Mouse (Mus musculus) midbrain, postnatal 0 days (tissue): ENCODE data around the gene Naaladl2. TPM values are rescaled to one million over a fixed set of nuclear protein-coding genes. Genes with fewer than 3 reads are reported as not detected.

ENCODE experiments used
- ATAC-seq: fragments of 200-750 bp; cut with Nextera tagmentation; 2 replicates; pipeline ENCODE4 v1.8.0; 2017; ENCODE audit warnings: moderate number of reproducible peaks, mild to moderate bottlenecking, moderate TSS enrichment, moderate library complexity; ENCODE audit not compliant: low FRiP score
- DNase-seq: peaks from one replicate; pipeline ENCODE4 v3.0.0-alpha.2; 2015; ENCODE audit warnings: low spot score
- H3K27ac ChIP-seq: fragments of 300-500 bp; sonication (generic); 2 replicates; pipeline ENCODE4 v1.5.1; 2014; ENCODE audit warnings: low read depth, mild to moderate bottlenecking, low read length, mixed read lengths
- H3K27me3 ChIP-seq: fragments of 300-500 bp; sonication (generic); 2 replicates; pipeline ENCODE4 v1.6.1; 2014; ENCODE audit warnings: low read length, control low read depth, mixed read lengths; ENCODE audit not compliant: insufficient read depth
- H3K36me3 ChIP-seq: fragments of 300-500 bp; sonication (generic); 2 replicates; pipeline ENCODE4 v1.6.1; 2014; ENCODE audit warnings: low read length, control low read depth, mixed read lengths; ENCODE audit not compliant: insufficient read depth
- H3K4me1 ChIP-seq: fragments of 300-500 bp; sonication (generic); 2 replicates; pipeline ENCODE4 v1.6.1; 2014; ENCODE audit warnings: mild to moderate bottlenecking, control low read depth, antibody characterized with exemption, low read length, mixed read lengths; ENCODE audit not compliant: insufficient read depth
- H3K4me2 ChIP-seq: fragments of 300-500 bp; sonication (generic); 2 replicates; pipeline ENCODE4 v1.6.1; 2014; ENCODE audit warnings: low read depth, mild to moderate bottlenecking, low read length, mixed read lengths; ENCODE audit not compliant: poor library complexity, severe bottlenecking
- H3K4me3 ChIP-seq: fragments of 300-500 bp; sonication (generic); 2 replicates; pipeline ENCODE4 v1.5.1; 2014; ENCODE audit warnings: low read depth, mild to moderate bottlenecking, low read length, moderate library complexity
- H3K9ac ChIP-seq: fragments of 300-500 bp; sonication (generic); replicated peaks from 2 replicates; pipeline ENCODE4 v1.6.1; 2014; ENCODE audit warnings: mild to moderate bottlenecking, low read length, moderate library complexity, mixed read lengths; ENCODE audit not compliant: poor library complexity, severe bottlenecking
- H3K9me3 ChIP-seq: fragments of 300-500 bp; sonication (generic); 2 replicates; pipeline ENCODE4 v1.6.1; 2016; ENCODE audit warnings: low read length, control low read depth
- CTCF ChIP-seq: IDR thresholded peaks from 2 replicates; pipeline ENCODE4 v1.5.1; 2016; ENCODE audit warnings: antibody characterized with exemption, mild to moderate bottlenecking
- WGBS: fragments of 180-500 bp; shearing (Covaris S2); extraction: QIAGEN DNeasy Blood & Tissue Kit; methylation state at CpG from one replicate; pipeline ENCODE4 v1.1.7; 2014; 5-methylcytosine and 5-hydroxymethylcytosine counted together
- polyA plus RNA-seq: library from polyadenylated mRNA; unstranded; fragments of >200 nt; fragmentation: Nextera tagmentation; extraction: Ambion mirVana; gene quantifications from 2 replicates; pipeline ENCODE4 v1.2.1, GENCODE M21; 2015
- total RNA-seq: library from RNA; depleted of rRNA; stranded (reverse); fragments of >200 nt; gene quantifications from 2 replicates; pipeline ENCODE4 v1.2.3, GENCODE M21; 2014

The Naaladl2 gene
- total and polyA plus RNA-seq, 2 experiments from 2014 or later: 1.1 to 2.9 TPM

DNA sequence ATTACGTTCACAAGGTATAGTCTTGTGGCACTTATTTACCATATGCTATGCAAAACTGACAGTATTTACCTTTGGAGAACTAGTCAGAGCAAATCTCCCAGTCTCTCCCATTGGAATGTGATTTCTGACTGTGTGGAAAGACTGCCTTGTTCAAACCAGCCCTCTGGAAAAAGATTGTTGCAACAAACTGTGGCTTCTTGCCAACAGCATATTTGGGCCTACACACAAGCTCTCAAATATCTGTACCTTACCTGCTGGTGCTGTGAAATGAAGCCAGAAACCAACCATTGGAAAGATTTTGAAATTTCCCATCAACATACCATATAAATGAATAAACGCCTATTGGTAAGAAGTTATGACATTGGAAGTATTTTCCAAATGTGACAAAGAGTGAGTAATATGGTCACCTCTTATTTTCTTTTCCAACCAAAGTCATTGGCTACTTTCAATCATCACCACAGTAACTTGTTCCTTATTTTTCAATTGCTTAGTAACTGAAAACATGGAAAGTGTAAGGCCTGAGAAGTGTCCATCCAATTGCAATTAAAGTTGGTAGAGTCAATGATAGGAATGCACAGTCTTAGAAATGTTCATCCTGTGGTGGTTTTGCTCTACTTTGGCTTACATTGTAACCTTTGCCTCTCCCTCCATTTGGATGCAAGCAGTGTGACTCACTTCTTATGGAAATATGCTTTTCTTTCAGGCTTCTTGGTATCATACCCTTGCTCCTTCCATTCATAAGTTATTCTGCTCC is 453.7 kb downstream of the Naaladl2 start:
- H3K27me3 ChIP-seq: no peaks in the 10 kb centered on the region
- no peak overlapping the region for H3K4me2 ChIP-seq
- H3K36me3 ChIP-seq: no peaks in the 10 kb centered on the region
- no peak overlapping the region for H3K9ac ChIP-seq
- no peak for TF ChIP-seq CTCF
- H3K4me3 ChIP-seq: no peak overlapping the region
- 94% methylated on average over 2 of the region's 2 CpGs for WGBS
- no peaks in the 10 kb centered on the region for H3K9me3 ChIP-seq
- no peak for ATAC-seq
- no peak overlapping the region for H3K27ac ChIP-seq
- no peaks in the 10 kb centered on the region for H3K4me1 ChIP-seq
- no peak for DNase-seq

DNA sequence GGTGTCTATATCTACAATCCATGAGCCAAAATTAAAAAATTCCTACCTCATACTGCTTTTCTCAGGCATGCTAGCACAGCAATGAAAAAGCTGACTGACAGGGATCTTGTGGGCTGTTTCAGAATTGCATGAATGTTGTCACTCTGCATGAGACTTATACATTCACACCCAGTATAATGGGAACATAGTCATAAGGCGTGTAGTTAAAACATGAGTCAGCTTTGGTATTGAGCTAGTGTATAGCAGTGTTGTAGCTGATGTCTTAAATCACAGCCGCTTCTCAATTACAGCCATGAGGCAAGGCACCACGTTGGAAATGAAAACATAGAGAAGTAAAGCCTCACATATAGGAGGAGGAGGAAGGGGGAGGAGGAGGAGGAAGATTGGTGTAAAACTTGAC is 473.6 kb downstream of the Naaladl2 start:
- no peak overlapping the region for H3K4me3 ChIP-seq
- H3K9me3 ChIP-seq: no peaks in the 10 kb centered on the region
- DNase-seq (no peak), ATAC-seq (no peak)
- no peaks in the 10 kb centered on the region for H3K27me3 ChIP-seq
- H3K4me2 ChIP-seq: no peak overlapping the region
- no peak for TF ChIP-seq CTCF
- no peaks in the 10 kb centered on the region for H3K4me1 ChIP-seq
- no peaks in the 10 kb centered on the region for H3K36me3 ChIP-seq
- H3K27ac ChIP-seq: no peak overlapping the region
- no peak overlapping the region for H3K9ac ChIP-seq
- WGBS: 83% methylated on average over 3 of the region's 3 CpGs

GRCm38 (mm10) chr3:24668052-24668916 is 475.8 kb downstream of the Naaladl2 start:
- 89% methylated on average over 3 of the region's 3 CpGs for WGBS
- Histone ChIP-seq H3K4me3 (no peak overlapping the region), H3K9ac (no peak overlapping the region), H3K9me3 (no peaks in the 10 kb centered on the region), H3K27ac (no peak overlapping the region), H3K27me3 (no peaks in the 10 kb centered on the region), H3K4me2 (no peak overlapping the region), H3K4me1 (no peaks in the 10 kb centered on the region), H3K36me3 (no peaks in the 10 kb centered on the region)
- no peak for TF ChIP-seq CTCF
- DNase-seq (no peak), ATAC-seq (no peak)

DNA sequence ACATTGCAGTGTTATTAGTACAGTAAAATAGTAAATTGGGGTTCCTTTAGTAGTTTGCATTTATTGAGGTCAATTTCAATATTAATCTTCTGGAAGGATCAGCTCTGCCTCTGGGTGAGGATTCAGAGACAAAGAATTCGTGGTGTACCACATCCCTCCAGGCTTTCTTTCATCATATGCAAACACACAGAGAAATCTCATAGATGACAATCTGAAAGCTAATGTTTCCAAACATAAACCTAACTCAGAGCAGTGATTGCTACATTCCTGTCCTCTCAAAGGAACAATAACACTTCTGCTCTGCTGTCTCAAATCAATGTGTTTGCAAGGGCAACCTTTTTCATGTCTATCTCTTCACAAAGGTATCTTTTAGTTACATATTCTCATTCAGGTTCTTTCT is 478.7 kb downstream of the Naaladl2 start:
- DNase-seq: no peak
- no peaks in the 10 kb centered on the region for H3K4me1 ChIP-seq
- no peak for TF ChIP-seq CTCF
- H3K4me2 ChIP-seq: no peak overlapping the region
- WGBS: 71% methylated on average over 1 of the region's 1 CpGs
- H3K36me3 ChIP-seq: no peaks in the 10 kb centered on the region
- H3K27me3 ChIP-seq: no peaks in the 10 kb centered on the region
- no peak overlapping the region for H3K9ac ChIP-seq
- no peak for ATAC-seq
- H3K4me3 ChIP-seq: no peak overlapping the region
- no peaks in the 10 kb centered on the region for H3K9me3 ChIP-seq
- H3K27ac ChIP-seq: no peak overlapping the region

- Histone ChIP-seq H3K4me1 (no peaks in the 10 kb centered on the region), H3K27ac (no peak overlapping the region), H3K27me3 (no peaks in the 10 kb centered on the region), H3K9ac (no peak overlapping the region), H3K9me3 (no peaks in the 10 kb centered on the region), H3K36me3 (no peaks in the 10 kb centered on the region), H3K4me2 (no peak overlapping the region), H3K4me3 (no peak overlapping the region)
- ATAC-seq (no peak), DNase-seq (no peak)
- no peak for TF ChIP-seq CTCF
Observed at GRCm38 (mm10) chr3:24663749-24664148, 480.3 kb downstream of the Naaladl2 start.

GRCm38 (mm10) chr3:24630032-24630431 is 514.0 kb downstream of the Naaladl2 start:
- no peaks in the 10 kb centered on the region for H3K9me3 ChIP-seq

More at GRCm38 (mm10) chr3:24630032-24630431, 514.0 kb downstream of the Naaladl2 start:
- no peak overlapping the region for H3K9ac ChIP-seq
- no peak for DNase-seq
- no peak overlapping the region for H3K27ac ChIP-seq
- no peaks in the 10 kb centered on the region for H3K27me3 ChIP-seq
- 68% methylated on average over 1 of the region's 1 CpGs for WGBS
- no peak for ATAC-seq
- no peak overlapping the region for H3K4me3 ChIP-seq
- no peak overlapping the region for H3K4me2 ChIP-seq
- no peaks in the 10 kb centered on the region for H3K4me1 ChIP-seq
- no peaks in the 10 kb centered on the region for H3K36me3 ChIP-seq
- no peak for TF ChIP-seq CTCF
